Mouse (Mus musculus): Measurements from ENCODE around the gene Ppp1r12b. TPM values are rescaled to one million over a fixed set of nuclear protein-coding genes. Genes with fewer than 3 reads are reported as not detected.

Ppp1r12b gene
- total RNA-seq (2021), result 10 to 100 TPM; 16.7 to 32.8 TPM
- long read RNA-seq, experiment 1, partial matches to known transcripts, result 1 of 3 reads
- long read RNA-seq, experiment 1, other reads (novel, unspliced or antisense), result 2 of 3 reads
- long read RNA-seq, experiment 2, partial matches to known transcripts, result 0 of 1 reads
- long read RNA-seq, experiment 2, other reads (novel, unspliced or antisense), result 1 of 1 reads

- DNase-seq, result peak; percentile 96
Measured at GRCm38 (mm10) chr1:134955637-134956176, at the start of gene Ppp1r12b. Gene Ppp1r12b, minus strand, starts transcription at chr1:134955942.

- DNase-seq, result no peak
Measured at GRCm38 (mm10) chr1:135003346-135003745, 47.6 kb upstream of the Ppp1r12b start.

GRCm38 (mm10) chr1:135000527-135000926 lies 44.8 kb upstream of the Ppp1r12b start:
- DNase-seq, result no peak

GRCm38 (mm10) chr1:134998231-134998630 lies 42.5 kb upstream of the Ppp1r12b start:
- DNase-seq, result no peak

GRCm38 (mm10) chr1:134997568-134997967 lies 41.8 kb upstream of the Ppp1r12b start:
- DNase-seq, result no peak

- DNase-seq, result no peak
Measured at GRCm38 (mm10) chr1:134996471-134996870, 40.7 kb upstream of the Ppp1r12b start.

- DNase-seq, result peak; percentile 58
Measured at GRCm38 (mm10) chr1:134995954-134996353, 40.2 kb upstream of the Ppp1r12b start.

- DNase-seq, result no peak
Measured at GRCm38 (mm10) chr1:134995437-134995836, 39.7 kb upstream of the Ppp1r12b start.

- no peak for DNase-seq
Measured at GRCm38 (mm10) chr1:134994739-134995138, 39.0 kb upstream of the Ppp1r12b start.

- no peak for DNase-seq
Measured at GRCm38 (mm10) chr1:134992046-134992645, 36.4 kb upstream of the Ppp1r12b start.

- DNase-seq, result peak; percentile 86
Measured at GRCm38 (mm10) chr1:134989372-134989771, 33.6 kb upstream of the Ppp1r12b start.

- DNase-seq, result no peak
Measured at GRCm38 (mm10) chr1:134987962-134988341, 32.2 kb upstream of the Ppp1r12b start.

- peak; percentile 83 for DNase-seq
Measured at GRCm38 (mm10) chr1:134987173-134987961, 31.6 kb upstream of the Ppp1r12b start.

- no peak for DNase-seq
Measured at GRCm38 (mm10) chr1:134972920-134973319, 17.2 kb upstream of the Ppp1r12b start.

- DNase-seq, result no peak
Measured at GRCm38 (mm10) chr1:134965430-134965829, 9.7 kb upstream of the Ppp1r12b start.

GRCm38 (mm10) chr1:134962821-134963220 lies 7.1 kb upstream of the Ppp1r12b start:
- DNase-seq, result peak; percentile 26

GRCm38 (mm10) chr1:134962053-134962803 lies 6.5 kb upstream of the Ppp1r12b start, which contains the start of gene Ube2t:
Gene Ube2t, plus strand, starts transcription at chr1:134962565.
- peak; percentile 97 for DNase-seq

- no peak for DNase-seq
Measured at GRCm38 (mm10) chr1:134960634-134961033, 4.9 kb upstream of the Ppp1r12b start.

- DNase-seq, result peak; percentile 46
Measured at GRCm38 (mm10) chr1:134955050-134955636, 599 bp downstream of the Ppp1r12b start.

- DNase-seq, result no peak
Measured at GRCm38 (mm10) chr1:134949946-134950345, 5.8 kb downstream of the Ppp1r12b start.

GRCm38 (mm10) chr1:134947590-134947989 lies 8.2 kb downstream of the Ppp1r12b start:
- no peak for DNase-seq

- no peak for DNase-seq
Measured at GRCm38 (mm10) chr1:134942898-134943297, 12.8 kb downstream of the Ppp1r12b start.

Measured in adrenal gland, postnatal 10 days (tissue).